Mouse (Mus musculus) spleen, adult 18-20 months (tissue): ENCODE data around the gene Itsn1.
A peak's percentile ranks its signal among the peaks of the same experiment; 100 is the strongest.

ENCODE experiments used
- DNase-seq, 2 experiments: peaks; one replicate each; pipeline ENCODE4 v3.0.0; 2022; ENCODE audit warnings: mixed read lengths in 2 of 2

The Itsn1 gene

DNA sequence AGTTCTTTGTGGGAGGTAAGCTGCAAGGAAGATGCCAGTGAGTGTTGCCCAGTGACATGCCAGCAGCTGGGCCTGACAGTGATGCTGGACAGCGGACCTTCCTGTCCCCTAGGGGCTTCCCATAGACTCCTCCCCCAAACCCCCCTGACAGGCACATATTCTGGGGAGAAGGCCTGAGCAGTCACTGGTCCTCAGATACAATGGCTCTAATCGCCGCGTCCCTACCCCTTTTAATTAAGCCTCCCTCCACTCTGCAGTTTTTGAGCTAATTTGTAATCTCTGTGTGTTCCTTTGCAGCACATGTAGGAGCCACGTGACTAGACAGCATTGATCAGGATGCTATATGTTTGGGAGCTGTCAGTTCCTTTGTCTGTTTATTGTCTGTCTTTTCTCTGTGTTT lies 41.6 kb downstream of the Itsn1 start:
- no peak for DNase-seq

DNA sequence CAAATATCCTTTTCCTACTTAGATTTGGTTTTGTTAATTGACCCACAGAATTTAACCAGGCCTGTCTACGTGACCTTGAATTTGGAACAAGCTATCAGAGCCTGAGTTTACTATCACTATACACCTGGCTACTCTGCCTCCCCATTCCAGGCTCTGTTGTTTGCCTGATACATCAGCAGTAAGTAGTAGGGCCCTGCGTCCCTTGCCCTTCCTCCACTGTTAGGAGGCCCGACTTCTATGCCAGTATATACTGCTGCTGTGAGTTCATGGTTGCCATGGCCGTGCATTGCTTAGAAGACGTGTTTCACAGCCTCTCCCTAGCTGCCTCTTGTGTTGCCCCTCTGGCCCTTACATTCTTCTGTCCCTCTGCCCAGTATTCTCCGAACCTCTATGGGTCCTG lies 42.3 kb downstream of the Itsn1 start:
- DNase-seq = no peak

DNA sequence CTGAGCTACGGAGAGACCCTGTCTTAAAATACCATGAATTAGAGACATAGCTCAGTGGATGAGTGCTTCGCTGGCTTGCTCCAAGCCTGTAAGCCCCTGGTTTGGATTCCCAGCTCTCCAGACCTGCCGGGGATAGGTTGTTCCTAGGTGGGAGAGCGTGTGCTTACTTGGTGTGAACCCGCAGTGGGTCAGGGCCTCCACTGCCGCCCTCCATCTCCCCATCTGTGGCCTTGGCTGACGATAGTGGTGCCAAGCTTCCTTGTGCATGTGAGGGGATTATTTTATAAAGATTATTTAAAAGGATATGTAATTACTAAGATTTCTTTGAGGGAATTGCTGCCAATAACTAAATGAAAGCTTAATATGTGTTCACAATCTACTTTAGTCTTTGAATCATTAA lies 43.5 kb downstream of the Itsn1 start:
- DNase-seq = no peak

DNA sequence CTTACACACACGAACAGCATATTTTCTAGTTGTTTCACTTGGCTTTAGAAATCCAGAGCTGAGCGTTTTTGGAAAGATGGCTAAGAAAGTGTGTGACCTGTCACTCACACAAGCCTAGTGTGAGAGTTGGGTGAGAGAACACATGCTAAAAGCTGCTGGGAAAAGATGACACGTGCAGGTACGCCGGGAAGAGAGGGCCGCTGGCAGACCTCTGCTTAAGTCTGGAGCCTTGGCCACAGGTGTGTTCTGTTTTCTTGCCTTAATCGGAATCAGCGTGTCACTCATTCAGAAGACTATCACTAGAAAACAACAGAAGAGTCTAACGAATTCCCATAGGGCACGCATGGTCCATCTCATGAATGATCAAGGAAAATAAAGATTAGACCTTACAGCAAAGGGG lies 50.5 kb downstream of the Itsn1 start:
- no peak for DNase-seq

DNA sequence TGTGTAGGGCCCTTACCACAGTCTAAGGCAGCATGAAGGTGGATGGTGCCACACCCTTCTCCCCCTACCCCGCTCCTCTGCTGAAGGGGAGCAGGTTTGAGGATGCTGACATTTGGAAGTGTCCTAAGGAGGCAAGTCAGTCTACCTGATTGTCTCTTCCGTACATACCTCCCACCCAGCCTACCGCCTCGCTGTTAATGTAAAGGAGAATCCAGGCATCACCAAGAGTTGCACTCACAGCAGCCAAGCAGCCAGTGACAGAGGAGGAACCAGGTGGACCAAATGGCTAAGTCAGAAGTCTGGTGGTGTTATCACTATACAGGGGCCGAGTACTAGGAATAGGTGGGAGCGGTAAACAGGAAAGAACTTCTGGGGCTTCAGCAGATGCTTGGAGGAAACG lies 51.1 kb downstream of the Itsn1 start:
- no peak for DNase-seq

DNA sequence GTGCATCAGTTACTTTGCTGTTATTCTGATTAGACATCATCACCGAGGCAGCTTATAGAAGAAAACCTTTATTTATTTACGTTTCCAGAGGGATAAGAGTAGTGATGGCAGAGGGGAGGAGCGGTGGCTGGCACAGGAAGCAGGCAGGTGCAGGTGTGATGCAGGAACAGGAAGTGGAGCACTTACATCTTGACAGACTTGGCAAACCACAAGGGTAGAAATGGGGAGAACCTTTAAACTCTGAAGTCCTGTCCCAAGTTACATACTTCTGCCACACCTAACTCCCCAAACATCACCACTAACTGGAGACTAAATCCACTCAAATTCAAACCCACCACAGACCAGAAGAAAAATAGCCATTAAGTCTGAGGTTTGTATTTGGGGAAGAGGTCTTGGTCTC lies 51.7 kb downstream of the Itsn1 start:
- DNase-seq = no peak

DNA sequence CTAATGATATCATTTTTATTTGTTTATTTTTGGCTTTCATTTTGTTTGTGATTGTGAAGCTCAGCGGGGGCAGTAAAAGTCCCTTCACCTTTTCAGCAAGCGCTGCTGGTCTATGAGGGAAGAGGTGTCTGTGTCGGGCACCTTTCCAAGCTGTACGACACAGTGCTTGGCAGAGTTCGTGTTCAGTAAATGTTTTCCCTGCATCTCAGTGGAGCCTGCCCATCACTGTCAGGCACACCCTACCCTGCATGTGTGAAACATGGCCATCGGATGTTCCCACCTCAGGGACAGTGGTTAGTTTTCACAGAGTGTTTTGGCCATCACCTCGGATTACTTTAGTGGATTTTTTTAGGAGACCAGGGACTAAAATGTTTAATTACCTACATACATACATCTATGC lies 54.1 kb downstream of the Itsn1 start:
- DNase-seq = no peak

DNA sequence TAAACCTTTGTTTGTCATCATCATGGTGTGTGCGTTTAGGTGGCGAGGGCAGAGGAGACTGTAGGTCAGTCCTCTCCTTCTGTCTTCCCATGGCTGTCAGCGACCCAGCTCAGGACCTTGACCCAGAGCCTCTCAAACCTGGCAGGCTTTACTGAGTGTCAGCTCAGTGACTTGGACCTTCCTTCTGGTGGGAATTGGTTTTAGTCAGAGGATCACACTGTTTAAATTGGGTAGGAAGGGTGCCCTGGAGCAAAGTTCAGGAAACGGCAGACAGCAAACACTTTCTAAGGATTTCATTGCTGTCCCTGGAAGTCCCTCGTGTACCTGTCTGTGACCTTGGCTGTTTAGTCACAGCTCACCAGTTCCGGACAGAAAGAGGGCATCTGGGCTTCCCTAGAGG lies 55.2 kb downstream of the Itsn1 start:
- no peak for DNase-seq

DNA sequence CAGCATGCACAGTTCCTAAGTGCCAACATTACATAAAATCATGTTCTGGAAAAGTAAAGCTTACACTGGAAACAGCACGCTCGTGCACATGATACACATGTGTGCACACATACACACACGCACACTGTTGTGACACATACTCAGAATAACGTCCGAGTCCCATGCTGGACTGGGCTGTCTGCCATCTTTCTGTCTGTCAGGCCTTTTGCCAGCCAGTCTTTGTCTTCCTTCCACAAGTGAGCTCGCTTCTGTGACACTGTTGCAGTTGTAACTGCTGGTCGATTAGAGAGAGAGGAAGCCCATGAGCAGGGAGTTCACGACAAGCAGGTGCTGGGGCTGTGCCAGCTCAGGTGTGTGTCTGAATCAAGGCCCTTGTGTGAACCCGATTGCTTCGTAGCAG lies 57.3 kb downstream of the Itsn1 start:
- no peak for DNase-seq

DNA sequence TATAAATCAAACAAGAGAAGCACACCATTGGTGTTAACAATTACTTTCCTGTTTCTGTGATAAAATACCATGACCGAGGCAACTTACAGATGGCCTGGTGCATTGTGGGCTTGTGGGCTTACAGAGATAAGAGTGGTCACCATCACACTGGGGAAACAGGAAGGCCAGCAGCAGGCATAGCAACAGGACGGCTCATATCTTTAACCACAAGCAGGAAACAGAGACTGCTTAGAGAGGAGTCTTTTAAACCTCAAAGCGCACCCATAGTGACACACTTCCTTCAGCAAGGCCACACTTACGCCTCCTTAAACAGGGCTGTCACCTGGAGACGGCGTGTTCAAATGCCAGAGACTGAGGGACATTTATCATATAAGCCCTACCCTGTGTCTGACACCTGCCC lies 60.6 kb downstream of the Itsn1 start:
- DNase-seq = peak in 1 of 2 experiments; percentile 9

DNA sequence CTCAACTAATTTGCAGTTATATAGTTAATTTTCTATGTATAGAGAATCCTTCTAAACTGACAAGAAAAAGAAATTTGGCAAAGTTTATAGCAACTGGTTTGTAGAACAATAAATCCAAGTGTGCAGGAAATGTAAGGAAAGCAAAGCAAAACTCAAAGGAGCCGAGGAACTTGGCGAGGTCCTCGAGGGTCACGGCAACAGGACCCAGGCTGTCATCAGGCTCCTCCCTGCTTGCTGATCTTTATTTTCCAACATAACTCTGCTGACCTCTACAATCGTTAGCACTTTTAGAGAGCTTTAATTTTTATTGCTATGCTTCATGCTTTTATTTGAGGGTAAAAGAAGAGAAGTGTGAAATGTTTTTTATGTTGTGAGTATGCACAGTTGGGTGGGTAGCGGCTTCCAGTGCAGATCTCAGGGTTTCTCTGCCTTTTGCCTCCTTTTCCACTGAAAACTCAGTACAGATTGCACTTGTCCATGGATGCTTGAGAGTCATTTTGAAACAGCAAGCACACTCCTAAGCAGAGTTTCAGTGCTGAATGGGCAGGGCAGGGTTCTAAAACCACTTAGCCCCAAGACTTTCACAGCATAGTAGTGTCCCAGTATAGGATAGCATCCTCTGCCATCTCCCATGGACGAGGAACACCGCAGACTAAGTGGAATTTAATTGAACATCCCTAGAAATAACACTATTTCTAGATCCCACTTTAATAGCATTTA lies 63.6 kb downstream of the Itsn1 start:
- DNase-seq = no peak

DNA sequence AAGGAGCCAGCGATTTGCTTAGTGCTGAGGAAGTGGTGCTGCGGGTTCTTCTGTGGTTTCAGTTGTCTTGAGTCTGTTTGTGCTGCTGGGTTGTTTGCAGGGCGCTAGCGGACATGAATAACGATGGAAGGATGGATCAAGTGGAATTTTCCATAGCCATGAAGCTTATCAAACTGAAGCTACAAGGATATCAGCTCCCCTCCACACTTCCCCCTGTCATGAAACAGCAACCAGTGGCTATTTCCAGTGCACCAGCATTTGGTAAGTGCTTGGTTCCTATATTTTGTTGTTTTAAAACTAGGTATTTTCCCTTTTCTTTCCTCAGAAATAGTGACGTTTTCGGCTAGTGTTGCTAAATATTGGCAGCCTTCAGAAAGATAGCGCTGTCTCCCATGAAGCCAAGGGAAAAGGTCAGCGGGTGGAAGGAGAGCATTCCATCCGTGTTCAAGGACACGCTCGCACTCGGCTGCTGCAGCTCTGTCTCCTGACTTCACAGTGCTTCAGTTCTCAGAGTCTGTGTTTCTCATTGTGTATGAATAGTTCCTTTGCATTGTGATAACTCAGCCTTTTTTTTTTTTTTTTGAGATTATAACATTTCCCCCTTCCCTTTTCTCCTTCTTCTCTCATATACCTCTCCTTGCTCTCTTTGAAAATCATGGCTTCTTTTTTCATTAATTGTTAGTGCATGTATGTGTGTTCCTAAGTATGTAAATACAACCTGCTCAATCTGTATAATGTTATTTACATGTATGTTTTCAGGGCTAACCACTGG lies 64.6 kb downstream of the Itsn1 start:
- DNase-seq = no peak

DNA sequence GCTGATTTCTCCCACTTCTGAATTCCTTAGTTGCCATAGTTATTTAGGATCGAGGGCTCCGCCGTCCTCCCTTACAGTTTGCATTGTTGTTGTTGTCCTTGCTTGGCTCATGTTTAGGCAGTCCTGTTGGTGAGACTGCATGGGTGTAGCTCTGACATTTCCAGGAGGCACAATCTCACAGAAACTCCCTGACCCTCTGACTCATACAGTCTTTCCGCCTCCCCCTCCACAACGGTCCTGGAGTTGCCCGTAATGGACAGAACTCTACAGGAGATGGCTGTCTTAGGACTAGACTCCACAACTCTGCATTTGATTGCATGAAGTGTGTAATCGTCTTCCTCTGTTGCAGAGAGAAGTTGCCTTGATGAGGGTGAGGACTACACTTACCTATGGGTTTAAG lies 65.2 kb downstream of the Itsn1 start:
- DNase-seq = no peak

DNA sequence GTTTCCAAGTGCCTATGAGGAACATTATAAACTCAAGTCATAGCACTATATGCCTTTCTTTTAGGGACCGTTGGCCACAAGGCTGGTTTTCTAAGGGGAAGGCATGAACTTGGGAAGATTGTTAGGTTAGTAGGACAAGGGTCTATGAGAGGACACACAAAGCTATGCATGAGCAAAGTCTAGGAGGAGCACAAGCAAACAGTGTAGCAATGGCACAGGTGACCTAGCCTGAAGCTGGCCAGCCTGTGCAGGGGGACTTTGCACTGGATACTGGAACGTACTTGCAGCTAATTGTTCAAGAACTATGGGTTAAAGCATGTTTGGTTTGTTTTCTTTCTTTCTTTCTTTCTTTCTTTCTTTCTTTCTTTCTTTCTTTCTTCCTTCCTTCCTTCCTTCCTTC lies 66.0 kb downstream of the Itsn1 start:
- DNase-seq = no peak

DNA sequence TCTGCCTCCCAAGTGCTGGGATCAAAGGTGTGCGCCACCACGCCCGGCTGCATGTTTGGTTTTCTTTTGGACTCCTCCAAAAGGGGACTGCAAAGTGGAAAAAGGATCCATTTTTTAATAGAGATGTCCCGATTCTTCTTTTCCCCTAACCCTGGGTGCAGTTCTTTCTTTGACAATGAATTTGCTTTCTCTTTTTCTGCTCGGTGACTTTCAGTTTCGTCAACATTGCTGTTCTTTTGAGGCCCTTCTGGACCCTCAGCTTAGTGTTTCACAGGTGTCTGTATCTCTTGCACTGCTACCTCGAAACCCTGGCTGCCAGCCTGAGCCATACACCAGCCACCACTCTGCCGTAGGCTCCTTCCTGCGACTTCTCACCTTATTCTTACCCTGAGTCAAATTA lies 66.5 kb downstream of the Itsn1 start:
- no peak for DNase-seq

DNA sequence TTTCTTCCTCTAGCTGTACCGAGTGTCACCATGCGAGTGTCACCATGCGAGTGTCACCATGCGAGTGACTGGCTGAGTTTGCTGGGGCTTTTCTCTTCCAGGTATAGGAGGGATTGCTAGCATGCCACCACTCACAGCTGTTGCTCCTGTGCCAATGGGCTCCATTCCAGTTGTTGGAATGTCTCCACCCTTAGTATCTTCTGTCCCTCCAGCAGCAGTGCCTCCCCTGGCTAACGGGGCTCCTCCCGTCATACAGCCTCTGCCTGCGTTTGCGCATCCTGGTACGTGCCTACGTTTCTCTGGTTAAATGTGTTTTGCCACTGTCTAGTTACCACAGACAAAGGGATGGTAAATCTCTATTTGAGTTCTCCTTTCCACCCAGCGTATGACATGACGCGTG lies 72.3 kb downstream of the Itsn1 start:
- no peak for DNase-seq

DNA sequence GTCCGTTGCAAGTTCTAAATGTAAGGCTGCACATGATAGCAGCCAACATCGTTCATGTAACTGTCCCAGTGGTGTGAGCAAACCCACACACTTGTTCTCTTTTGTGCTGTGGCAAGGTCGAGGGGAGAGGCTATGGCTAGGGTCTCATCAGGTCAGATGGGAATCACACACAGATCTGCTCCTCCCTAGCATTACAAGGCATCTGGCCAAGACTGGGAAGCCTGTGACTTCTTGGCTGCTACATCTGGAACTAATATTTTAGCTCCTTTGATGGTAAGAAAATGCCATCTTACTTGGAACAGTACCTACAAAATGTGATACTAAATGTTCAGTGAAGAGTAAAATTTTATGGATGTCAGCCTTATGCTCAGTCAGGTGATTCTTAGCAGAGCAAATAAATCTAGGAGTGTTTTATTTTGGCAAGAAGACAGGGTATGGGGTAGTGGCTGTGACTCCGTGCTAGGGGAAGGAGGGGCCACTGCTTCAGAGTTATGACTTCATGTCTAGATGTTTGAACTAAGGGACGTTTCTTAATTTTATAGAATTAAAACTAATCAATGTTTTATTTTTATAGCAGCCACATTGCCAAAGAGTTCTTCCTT lies 73.5 kb downstream of the Itsn1 start:
- DNase-seq = no peak

DNA sequence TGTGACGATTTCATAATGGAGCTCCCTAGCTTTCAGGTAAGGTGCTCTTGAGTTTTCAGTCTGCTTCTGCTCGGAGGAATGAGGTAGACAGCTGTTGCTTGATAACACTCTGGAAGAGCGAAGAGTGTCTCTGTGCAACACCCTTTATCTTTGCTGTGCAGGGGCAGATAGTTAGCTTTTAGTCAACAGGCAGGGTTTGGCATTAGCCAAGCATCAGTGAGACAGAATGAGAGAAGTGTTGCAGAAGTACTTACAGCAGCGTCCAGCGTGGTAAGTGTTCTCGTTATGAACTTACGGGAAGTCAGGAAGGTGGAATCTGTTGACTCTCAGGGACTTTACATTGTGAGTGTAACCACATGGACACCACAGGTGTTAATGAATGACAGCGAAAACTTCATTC lies 75.3 kb downstream of the Itsn1 start:
- no peak for DNase-seq

DNA sequence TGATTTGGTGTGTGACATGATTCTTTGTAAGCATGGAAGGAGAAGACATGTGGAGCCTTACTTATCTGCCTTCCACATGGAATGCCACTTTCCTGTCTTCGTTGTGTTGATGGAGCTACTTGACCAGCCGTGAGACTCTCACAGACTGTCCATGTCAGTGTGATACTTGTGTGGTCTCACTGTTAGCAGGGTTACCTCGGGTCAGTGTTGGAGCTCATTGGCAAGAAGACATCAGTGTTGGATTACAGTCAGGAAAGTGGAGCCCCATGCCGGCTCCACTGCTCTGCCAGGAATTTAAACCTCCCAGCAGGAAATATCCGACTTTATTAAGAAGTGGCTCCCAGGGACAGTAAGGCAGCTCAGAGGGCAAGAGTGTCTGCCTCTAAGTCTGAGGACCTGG lies 75.8 kb downstream of the Itsn1 start:
- no peak for DNase-seq

DNA sequence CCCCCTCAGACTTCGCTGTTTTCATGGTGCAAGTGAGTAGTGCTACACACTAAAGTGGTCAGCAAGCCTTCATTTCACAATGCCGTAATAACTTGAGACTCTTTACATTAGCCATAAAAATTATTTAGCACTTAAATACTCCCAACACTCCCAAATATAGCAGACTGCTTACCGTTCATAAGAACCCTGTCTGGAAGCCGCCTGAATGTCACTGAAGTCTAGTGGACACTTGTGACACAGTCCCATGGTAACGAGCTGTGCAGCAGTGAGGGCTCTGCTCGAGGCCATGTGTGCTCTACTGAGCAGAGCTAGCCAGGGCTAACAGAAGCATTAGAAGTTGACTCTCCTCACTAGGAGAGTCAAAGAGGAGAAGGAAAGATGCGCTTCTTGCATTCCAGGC lies 81.2 kb downstream of the Itsn1 start:
- no peak for DNase-seq

DNA sequence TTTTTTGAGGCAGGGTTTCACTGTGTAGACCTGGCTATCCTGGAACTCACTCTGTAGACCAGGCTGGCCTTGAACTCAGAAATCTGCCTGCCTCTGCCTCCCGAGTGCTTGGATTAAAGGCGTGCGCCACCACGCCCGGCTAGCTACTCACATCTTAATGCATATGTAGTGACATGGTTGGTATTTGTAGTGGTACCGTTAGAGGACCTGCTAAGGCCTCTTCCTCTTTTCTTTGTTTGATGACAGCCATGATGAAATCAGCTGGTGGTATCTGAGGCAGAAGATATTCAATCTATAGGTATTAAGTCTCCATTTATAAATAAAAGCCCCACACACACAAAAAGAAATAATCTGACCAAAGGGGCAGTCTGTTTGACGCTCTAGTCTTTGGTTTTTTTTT lies 82.3 kb downstream of the Itsn1 start:
- no peak for DNase-seq

DNA sequence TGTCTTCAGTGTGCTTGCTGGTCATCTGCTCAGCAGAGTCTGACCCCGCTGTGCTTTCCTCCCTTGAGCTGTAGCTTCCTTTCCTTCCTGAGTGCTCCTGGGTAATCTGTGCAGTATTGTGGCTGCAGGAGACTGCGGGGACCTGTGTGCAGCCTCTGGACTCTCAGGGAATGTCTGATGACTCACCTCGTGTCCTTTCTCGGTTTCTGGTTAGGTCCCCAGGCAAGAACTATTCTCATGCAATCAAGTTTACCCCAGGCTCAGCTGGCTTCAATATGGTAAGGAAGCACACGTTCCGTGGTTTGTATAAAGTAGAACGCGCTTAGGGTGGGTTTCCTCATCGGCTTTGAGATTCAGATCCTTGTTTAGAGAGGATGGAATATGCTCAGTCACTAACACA lies 82.8 kb downstream of the Itsn1 start:
- no peak for DNase-seq

DNA sequence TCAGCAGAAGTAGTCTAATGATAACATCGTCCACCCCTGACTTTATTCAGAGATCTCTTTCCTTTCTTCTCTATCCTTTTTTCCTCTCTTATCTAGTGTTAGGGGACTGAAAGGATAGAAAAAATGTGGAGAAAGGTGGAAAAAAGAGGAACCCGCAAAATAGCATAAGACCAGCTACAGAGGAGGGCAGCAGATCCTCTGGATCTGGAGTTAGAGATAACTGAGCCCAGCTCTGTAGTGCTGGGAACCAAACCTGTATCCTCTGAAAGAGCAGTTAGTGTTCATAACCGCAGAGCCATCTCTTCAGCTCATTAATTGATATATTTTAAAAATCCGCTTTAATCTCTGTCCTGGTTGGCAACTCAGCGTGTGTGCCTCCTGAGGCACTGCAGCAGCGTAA lies 84.5 kb downstream of the Itsn1 start:
- DNase-seq = no peak

DNA sequence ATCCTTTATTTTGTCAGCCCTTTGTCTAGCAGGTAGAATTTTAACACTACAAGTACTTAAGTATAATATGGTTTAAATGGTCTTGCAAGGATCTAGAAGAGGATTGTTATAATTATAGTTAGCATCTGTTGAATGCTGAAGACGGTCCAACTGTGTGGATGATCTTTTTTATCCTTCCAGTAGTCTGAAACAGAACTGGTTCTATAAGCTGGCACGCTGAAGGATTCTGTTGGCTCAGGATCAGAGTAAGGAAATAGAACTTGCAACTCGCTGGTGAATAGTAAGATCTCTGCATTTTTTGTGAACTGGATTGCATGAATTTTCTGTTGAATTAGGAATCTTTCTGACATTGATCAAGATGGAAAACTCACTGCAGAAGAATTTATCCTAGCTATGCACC lies 86.0 kb downstream of the Itsn1 start:
- DNase-seq = no peak
